Mouse (Mus musculus) cerebellum, adult (tissue): ENCODE results near the gene C1qtnf2.

ENCODE experiments used
- ATAC-seq: cut with Nextera tagmentation; 2 replicates; pipeline ENCODE4 v1.9.2; 2017; ENCODE audit warnings: mild to moderate bottlenecking, moderate library complexity, mixed read lengths; ENCODE audit not compliant: insufficient number of reproducible peaks, low FRiP score, low TSS enrichment

The C1qtnf2 gene

DNA sequence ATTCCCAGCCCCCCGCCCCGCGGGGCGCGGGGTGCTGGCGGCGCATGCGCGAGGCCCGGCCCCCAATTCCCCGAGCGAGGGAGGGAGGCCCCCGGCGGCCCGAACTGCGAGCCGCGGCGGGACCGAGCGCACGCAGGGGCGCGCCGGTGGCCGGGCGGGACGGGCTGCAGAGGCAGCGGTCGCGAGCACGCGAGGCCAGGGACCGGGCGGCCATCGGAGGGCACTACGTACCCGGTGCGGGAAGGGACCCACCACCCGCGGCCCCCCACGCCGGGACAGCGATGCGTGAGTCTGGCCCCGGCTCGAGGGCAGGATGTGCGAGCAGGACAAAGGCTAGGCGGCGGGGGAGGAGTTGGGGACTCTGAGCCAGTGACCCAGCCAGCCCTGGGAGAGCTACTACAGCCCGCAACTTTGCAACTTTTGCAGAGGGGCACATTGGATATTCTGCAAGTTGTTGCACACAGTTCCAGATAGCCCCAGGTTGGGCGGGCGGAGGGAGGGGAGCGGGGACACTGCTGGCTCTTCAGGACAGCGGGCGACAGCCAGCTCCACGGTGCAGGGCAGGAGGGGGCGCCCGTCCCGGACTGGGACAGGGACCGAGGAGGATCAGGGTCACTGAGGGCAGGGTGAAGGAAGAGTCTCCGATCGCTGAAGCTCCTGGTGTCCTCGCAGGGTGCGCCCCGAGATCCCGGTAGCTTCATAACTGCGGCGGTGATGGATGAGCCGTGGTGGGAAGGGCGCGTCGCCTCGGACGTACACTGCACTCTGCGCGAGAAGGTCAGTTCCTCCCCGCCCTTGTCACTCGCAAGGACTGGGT lies 54.8 kb downstream of the C1qtnf2 start, which contains the start of gene Ccnjl:
Ccnjl (plus strand) TSS at position 102 of the 817 bp plus-strand sequence.
- peak; percentile 80 for ATAC-seq

DNA sequence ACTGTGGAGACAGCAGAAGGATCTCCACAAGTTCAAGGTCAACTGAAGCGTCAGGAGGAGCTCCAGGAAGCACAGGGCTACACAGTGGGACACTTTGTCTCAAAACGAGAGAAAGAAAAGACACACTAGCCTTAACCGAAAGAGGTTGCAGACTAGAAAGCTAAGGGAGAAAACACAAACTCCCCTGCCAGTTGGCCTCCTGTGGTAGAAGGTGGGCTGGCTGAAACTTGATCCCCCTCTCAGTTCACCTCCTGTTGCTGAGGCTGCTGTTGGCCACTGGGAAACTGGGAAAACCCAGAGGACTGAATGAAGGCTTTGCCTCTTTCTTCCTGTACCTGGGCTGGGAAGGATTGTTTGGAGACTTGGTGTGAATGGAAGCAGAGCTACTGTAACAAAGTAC lies 56.0 kb downstream of the C1qtnf2 start:
- ATAC-seq = no peak

DNA sequence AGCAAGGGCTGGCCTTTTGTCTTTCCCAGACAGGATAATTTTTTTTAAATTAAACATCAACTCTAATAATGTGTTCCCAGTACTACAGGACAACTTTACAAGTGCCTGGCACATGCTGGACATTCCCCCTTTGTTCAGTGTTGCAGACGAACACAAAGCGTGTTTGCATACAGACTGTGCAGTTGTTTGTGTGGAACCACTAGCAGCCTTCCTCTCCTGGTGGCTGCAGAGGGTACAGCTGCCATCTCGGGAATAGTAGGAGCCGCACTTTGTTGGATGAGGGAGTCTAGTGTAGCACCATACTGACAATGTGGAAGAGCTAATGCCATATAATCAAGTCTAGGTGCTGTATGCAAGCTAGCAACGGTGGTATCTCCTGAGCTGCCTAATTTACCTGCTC lies 57.5 kb downstream of the C1qtnf2 start:
- no peak for ATAC-seq

DNA sequence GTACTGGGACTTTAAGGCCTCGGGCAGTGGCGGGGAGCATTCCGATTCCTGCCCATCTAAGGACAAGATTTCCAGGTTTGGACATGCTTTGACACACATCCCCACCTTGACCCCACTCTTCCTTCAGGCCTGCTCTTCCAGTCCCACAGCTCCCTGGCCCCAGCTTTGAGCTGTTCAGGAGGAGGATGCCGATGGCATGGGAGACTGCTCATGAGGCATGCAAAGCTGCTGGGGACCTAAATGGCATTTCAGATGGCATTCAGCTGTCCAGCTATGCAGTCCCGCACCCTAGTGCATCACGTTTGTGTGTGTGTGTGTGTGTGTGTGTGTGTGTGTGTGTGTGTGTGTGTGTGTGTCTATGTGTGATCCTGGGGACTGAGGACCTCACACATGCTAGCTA lies 63.0 kb downstream of the C1qtnf2 start:
- no peak for ATAC-seq

DNA sequence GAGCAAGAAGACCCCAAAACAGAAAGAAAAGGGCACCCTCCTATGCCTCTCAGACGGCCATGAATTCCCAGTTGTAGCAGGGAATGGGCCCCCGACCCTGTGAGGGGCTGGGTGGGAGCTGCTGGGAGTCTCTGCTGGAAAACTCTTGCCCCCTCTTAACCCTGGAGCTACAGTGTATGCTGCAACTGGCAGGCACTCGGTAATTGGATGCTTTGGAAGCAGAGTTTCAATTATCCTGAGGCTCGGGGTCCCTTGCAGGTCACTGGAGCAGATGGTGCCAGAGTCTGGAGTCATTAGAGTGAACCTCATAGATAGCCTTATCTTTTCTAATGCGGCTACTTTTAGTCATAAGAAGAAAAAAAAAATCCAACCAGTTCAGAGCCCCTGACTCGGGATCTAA lies 65.8 kb downstream of the C1qtnf2 start:
- ATAC-seq = no peak
